Mouse (Mus musculus): ENCODE data around the gene Ufd1. TPM values are rescaled to one million over a fixed set of nuclear protein-coding genes. Genes with fewer than 3 reads are reported as not detected.

Gene Ufd1
- total RNA-seq, 2 experiments from 2014 or later = 102 to 103 TPM

GRCm38 (mm10) chr16:18878091-18878720 lies 66.6 kb downstream of the Ufd1 start:
- peak in 1 of 2 experiments; percentile 33 for DNase-seq (ENCODE audit: low spot score in 2 of 2)

GRCm38 (mm10) chr16:18884044-18884443 lies 72.5 kb downstream of the Ufd1 start:
- no peak for DNase-seq (ENCODE audit: low spot score in 2 of 2)

Other genes with a start within 250 kb of the Ufd1 start
- gene Tbx1, start 221.1 kb upstream of the Ufd1 start, total RNA-seq (2021) = 1 to 10 TPM; 1.2 to 1.5 TPM
- 1 to 10 TPM; 2.1 to 3.0 TPM for gene Gp1bb, start 189.4 kb upstream of the Ufd1 start, total RNA-seq (2021)
- gene Gm49601, start 185.4 kb upstream of the Ufd1 start, total RNA-seq (2021) = 100 to 1,000 TPM; 138 to 159 TPM
- gene Sept5, start 181.8 kb upstream of the Ufd1 start, total RNA-seq (2021) = 100 to 1,000 TPM; 605 to 622 TPM
- gene Cldn5, start 34.9 kb upstream of the Ufd1 start, total RNA-seq (2021) = 10 to 100 TPM; 68.5 to 73.4 TPM
- gene Cdc45, start 208 bp downstream of the Ufd1 start, total RNA-seq (2021) = 1 to 10 TPM; 2.6 to 4.2 TPM
- 10 to 100 TPM; 22.2 to 27.7 TPM for gene 2510002D24Rik, start 24.8 kb downstream of the Ufd1 start, total RNA-seq (2021)
- gene Gm28539, start 24.8 kb downstream of the Ufd1 start, total RNA-seq (2021) = 10 to 100 TPM in 1 of 2 experiments, 1 to 10 TPM in 1; 2.3 to 10.3 TPM
- gene Mrpl40, start 65.1 kb downstream of the Ufd1 start, total RNA-seq (2021) = 10 to 100 TPM; 38.2 to 39.5 TPM
- 10 to 100 TPM; 74.3 to 83.3 TPM for gene Hira, start 65.3 kb downstream of the Ufd1 start, total RNA-seq (2021)

Measured in layer of hippocampus, postnatal 14 days (tissue).